ENCODE assay signal across 8 mouse cellular contexts in the genomic region with DNA sequence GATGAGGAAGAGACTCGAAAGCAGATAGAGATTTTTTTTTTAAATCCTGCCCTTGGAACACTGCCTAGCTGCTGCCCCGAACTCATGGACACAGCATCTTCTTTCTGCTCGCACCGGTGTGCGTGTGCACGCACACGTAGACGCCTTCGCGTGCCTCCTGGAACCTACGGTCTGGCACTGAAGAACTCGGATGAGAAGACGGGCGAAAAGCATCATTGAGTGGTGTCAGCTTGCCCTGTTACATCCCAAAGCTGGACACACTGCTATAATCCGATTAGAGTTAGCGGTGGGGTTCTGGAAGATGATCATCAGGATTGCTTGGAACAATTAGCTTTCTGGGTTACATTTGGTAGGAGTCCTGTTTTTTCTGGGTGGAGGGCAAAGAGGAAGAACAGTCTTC. TPM values are rescaled to one million over a fixed set of nuclear protein-coding genes. Genes with fewer than 3 reads are reported as not detected.
A peak's percentile ranks its signal among the peaks of the same experiment; 100 is the strongest.
DNase-seq lines count a peak whose midpoint lies in the region; ATAC-seq and TF ChIP-seq lines count a peak whose summit lies in the region.

No protein-coding gene starts in this region.

- H3K36me3 ChIP-seq in heart, postnatal 0 days (replicated peaks; ENCODE audit: control insufficient read depth, insufficient read depth, low read length): no peaks in the 10 kb centered on the region
- H3K36me3 ChIP-seq in hindbrain, embryonic 10.5 days: no peaks in the 10 kb centered on the region
- H3K36me3 ChIP-seq in midbrain, embryonic 13.5 days: no peaks in the 10 kb centered on the region

- DNase-seq in heart, postnatal 0 days (ENCODE audit: low spot score): no peak
- no peak for DNase-seq in heart, postnatal 25 days (ENCODE audit: low spot score)
- DNase-seq in MN1 (ENCODE audit: low spot score): peak; percentile 61
- DNase-seq in hindbrain, embryonic 10.5 days (ENCODE audit: low spot score): no peak
- DNase-seq in adipocyte (ENCODE audit: low spot score): no peak
- no peak for DNase-seq in thymus, postnatal 25 days
- DNase-seq in embryo, embryonic 11 days: no peak

- no peak overlapping the region for H3K9ac ChIP-seq in heart, postnatal 0 days (replicated peaks; ENCODE audit: low read depth, low read length)
- H3K9ac ChIP-seq in midbrain, embryonic 13.5 days (replicated peaks): peak overlapping the region; percentile 56

- intact Hi-C loops in heart, postnatal 25 days (cut with DNase I): no loop called here

- H3K4me1 ChIP-seq in heart, postnatal 0 days (ENCODE audit: control insufficient read depth, insufficient read depth): peaks cover 5% of the 10 kb centered on the region; the same call in 1 of the 2 replicates
- peaks cover 62% of the 10 kb centered on the region for H3K4me1 ChIP-seq in hindbrain, embryonic 10.5 days (replicated peaks)
- H3K4me1 ChIP-seq in midbrain, embryonic 13.5 days (replicated peaks): peaks cover 48% of the 10 kb centered on the region

- no peak overlapping the region for H3K27ac ChIP-seq in heart, postnatal 0 days (ENCODE audit: low read depth)
- H3K27ac ChIP-seq in hindbrain, embryonic 10.5 days: no peak overlapping the region
- H3K27ac ChIP-seq in midbrain, embryonic 13.5 days: no peak overlapping the region

- no peak for TF ChIP-seq CTCF in heart, postnatal 0 days (IDR thresholded peaks at IDR 0.05; ENCODE audit: low read depth)

- H3K4me3 ChIP-seq in heart, postnatal 0 days (ENCODE audit: low read depth, low read length): 0 out of 2 replicates have a peak overlapping the region, but pooled peaks have one; percentile 24
- peak overlapping the region; percentile 82 for H3K4me3 ChIP-seq in hindbrain, embryonic 10.5 days
- peak overlapping the region; percentile 89 for H3K4me3 ChIP-seq in midbrain, embryonic 13.5 days (replicated peaks)

- TF ChIP-seq EP300 in heart, postnatal 0 days (IDR thresholded peaks at IDR 0.05; ENCODE audit: low read depth): no peak

- H3K9me3 ChIP-seq in heart, postnatal 0 days (replicated peaks; ENCODE audit: control insufficient read depth, low read length): no peaks in the 10 kb centered on the region
- H3K9me3 ChIP-seq in hindbrain, embryonic 10.5 days: no peaks in the 10 kb centered on the region
- H3K9me3 ChIP-seq in midbrain, embryonic 13.5 days: no peaks in the 10 kb centered on the region

- H3K27me3 ChIP-seq in heart, postnatal 0 days (ENCODE audit: control insufficient read depth, insufficient read depth, low read length): peaks cover 66% of the 10 kb centered on the region
- peaks cover 68% of the 10 kb centered on the region for H3K27me3 ChIP-seq in hindbrain, embryonic 10.5 days (ENCODE audit: insufficient read depth, poor library complexity, severe bottlenecking)
- H3K27me3 ChIP-seq in midbrain, embryonic 13.5 days: 0 out of 2 replicates have a peak, but pooled peaks cover 2% of the 10 kb centered on the region

- ATAC-seq in heart, postnatal 0 days (ENCODE audit: insufficient read depth, low read depth): no peak
- ATAC-seq in midbrain, embryonic 13.5 days: no peak

- WGBS in heart, postnatal 0 days: 8% methylated on average over 16 of the region's 16 CpGs
- 7% methylated on average over 16 of the region's 16 CpGs for WGBS in hindbrain, embryonic 10.5 days
- 4% methylated on average over 16 of the region's 16 CpGs for WGBS in midbrain, embryonic 13.5 days

- H3K4me2 ChIP-seq in heart, postnatal 0 days (ENCODE audit: low read depth, low read length): peak overlapping the region; percentile 42; the same call in 1 of the 2 replicates
- peak overlapping the region; percentile 93 for H3K4me2 ChIP-seq in midbrain, embryonic 13.5 days (replicated peaks)

RNA-seq across cellular contexts. Expression of a gene that starts 4.1 kb away (rescaled TPM):
- total RNA-seq in heart, postnatal 0 days (2014; rRNA removed; ENCODE audit: low replicate concordance): not detected in 2 replicates
- polyA plus RNA-seq in heart, postnatal 0 days (2015; fragmentation: Nextera tagmentation; extraction: Ambion mirVana): not detected in 2 replicates
- not detected for total RNA-seq in heart, postnatal 25 days (2021)
- polyA plus RNA-seq in hindbrain, embryonic 10.5 days (2016; fragmentation: Nextera tagmentation; extraction: Ambion mirVana): 0.96 and 2.6 TPM in 2 replicates
- polyA plus RNA-seq in midbrain, embryonic 13.5 days (2015; fragmentation: Nextera tagmentation; extraction: Ambion mirVana): 4.8 and 7.1 TPM in 2 replicates

RNA-seq across cellular contexts. Expression of a gene that starts 26.4 kb away (rescaled TPM):
- not detected in 2 replicates for total RNA-seq in heart, postnatal 0 days (2014; rRNA removed; ENCODE audit: low replicate concordance)
- 0.23 and 0.34 TPM in 2 replicates for polyA plus RNA-seq in heart, postnatal 0 days (2015; fragmentation: Nextera tagmentation; extraction: Ambion mirVana)
- total RNA-seq in heart, postnatal 25 days (2021): not detected
- polyA plus RNA-seq in hindbrain, embryonic 10.5 days (2016; fragmentation: Nextera tagmentation; extraction: Ambion mirVana): 0.25 and 0.89 TPM in 2 replicates
- polyA plus RNA-seq in midbrain, embryonic 13.5 days (2015; fragmentation: Nextera tagmentation; extraction: Ambion mirVana): 1.8 and 5.1 TPM in 2 replicates

RNA-seq across cellular contexts. Expression of a gene that starts 34.1 kb away (rescaled TPM):
- not detected in 2 replicates for total RNA-seq in heart, postnatal 0 days (2014; rRNA removed; ENCODE audit: low replicate concordance)
- polyA plus RNA-seq in heart, postnatal 0 days (2015; fragmentation: Nextera tagmentation; extraction: Ambion mirVana): not detected in 2 replicates
- not detected for total RNA-seq in heart, postnatal 25 days (2021)
- polyA plus RNA-seq in hindbrain, embryonic 10.5 days (2016; fragmentation: Nextera tagmentation; extraction: Ambion mirVana): not detected in 2 replicates
- polyA plus RNA-seq in midbrain, embryonic 13.5 days (2015; fragmentation: Nextera tagmentation; extraction: Ambion mirVana): 0.64 and 1.9 TPM in 2 replicates

Comparison
In these comparisons a context has a peak if more than half of its experiments do, and no peak if none do; other contexts are left out.
1. H3K4me3 ChIP-seq: peak in every context shown above with its lines; median percentile 89 in midbrain, embryonic 13.5 days; 82 in hindbrain, embryonic 10.5 days; 24 in heart, postnatal 0 days.